Mouse (Mus musculus): ENCODE results near the gene Cinp.

- TF ChIP-seq CTCF (IDR thresholded peaks at IDR 0.05; ENCODE audit: low read depth, low read length) (no peak), POLR2A (IDR thresholded peaks at IDR 0.05; ENCODE audit: extremely low read depth, insufficient read depth, low read length) (no peak)
These were observed 31.3 kb upstream of the Cinp start for GRCm38 (mm10) chr12:110920254-110920653.

All from liver, adult 2 months (tissue).